Mouse (Mus musculus) kidney, postnatal 14 days (tissue): ENCODE measurements at regions not wholly inside any gene's neighbourhood (a gene's known extent, or its start where the extent isn't known, plus 50 kb on each side); places are given as distances from the start of the nearest gene placed in this dataset.

Source experiments
- DNase-seq: peaks from one replicate; pipeline ENCODE4 v3.0.0; 2022; ENCODE audit warnings: mixed read lengths

DNA sequence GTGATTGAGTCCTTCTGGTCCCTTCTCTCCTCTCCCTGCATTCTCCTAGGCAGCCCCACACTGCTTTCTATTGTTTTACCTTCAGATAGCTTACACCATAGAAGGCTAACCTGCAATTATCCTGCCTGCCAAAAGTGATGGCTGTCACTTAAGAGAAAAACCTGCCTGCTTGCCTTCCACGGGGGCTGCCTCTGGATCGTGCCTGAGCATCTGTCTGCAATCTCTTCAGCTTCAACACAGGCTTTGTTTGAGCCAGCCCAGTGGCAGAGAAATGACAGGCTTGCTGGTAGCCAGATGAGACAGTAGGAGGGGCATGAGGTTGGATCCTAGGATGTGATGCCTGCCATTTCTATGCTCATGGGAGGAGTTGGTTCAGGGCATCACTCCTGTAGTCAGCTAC lies 345.2 kb upstream of the Tshz3 start:
- DNase-seq, result no peak

- DNase-seq, result no peak
Observed at GRCm38 (mm10) chr7:36350616-36351015, 347.3 kb upstream of the Tshz3 start.

GRCm38 (mm10) chr7:36348195-36348594 lies 349.7 kb upstream of the Tshz3 start:
- no peak for DNase-seq

GRCm38 (mm10) chr7:36334857-36335256 lies 363.1 kb upstream of the Tshz3 start:
- no peak for DNase-seq

DNA sequence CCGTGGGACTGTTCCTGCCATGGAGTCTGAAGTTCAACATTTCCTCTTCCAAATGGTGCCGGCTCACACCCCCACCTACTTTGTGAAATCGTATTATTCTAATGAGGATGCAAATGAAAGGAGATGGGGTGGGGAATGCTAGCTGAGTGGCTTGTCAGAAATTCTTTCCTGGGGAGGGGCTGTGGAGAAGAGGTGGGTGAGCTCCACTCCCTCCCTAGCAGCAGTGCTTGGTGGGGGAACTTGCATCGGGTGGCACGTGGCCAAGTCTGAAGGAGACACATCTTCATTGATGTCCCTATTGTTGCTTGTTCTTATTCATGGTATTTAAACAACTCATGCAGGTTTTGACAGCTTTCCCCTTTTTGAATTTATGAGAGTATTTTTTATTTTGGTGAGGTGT lies 363.8 kb upstream of the Tshz3 start:
- no peak for DNase-seq

DNA sequence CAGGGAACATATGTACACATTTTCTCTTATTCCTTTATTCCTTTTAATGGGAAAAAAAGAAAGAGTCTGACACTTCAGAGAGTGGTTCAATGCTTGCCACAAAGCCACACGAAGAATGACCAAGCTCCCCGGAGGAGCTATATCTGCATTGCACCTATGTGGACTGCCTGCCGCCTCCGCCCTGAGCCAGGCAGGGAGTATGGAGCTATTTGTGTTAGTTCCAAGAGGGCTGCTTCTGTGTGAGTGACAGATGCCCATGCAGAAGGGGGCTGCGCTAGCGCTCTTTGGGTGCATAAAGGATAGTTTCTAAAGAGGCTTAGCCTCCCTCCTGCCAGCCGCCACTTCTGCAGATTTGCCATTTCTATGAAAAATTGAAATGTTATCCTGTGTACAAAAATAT lies 365.3 kb upstream of the Tshz3 start:
- DNase-seq, result no peak

- DNase-seq, result no peak
Observed at GRCm38 (mm10) chr7:36328141-36328540, 369.8 kb upstream of the Tshz3 start.

- no peak for DNase-seq
Observed at GRCm38 (mm10) chr7:36324035-36324434, 373.9 kb upstream of the Tshz3 start.

DNA sequence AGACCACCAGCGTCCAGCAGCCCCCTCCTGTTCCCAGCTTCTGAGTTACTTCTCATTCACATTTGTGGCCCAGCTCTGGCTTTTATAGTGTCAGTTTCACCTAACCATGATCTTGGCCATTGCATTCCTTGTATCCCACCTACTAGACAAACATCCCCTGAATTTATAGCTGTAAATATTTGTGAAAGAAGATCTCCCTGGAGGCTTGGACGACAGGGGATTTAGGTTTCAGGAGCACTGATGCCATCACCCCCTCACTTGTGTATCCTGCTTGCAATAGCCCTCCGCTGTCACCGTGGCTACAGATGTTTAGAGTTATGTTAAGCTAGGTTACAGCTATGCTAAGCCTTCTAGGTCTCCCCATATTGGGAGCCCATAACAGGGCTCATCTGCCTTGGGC lies 375.7 kb upstream of the Tshz3 start:
- DNase-seq, result no peak

GRCm38 (mm10) chr7:36317466-36318212 lies 380.3 kb upstream of the Tshz3 start:
- DNase-seq, result no peak

- DNase-seq, result no peak
Observed at GRCm38 (mm10) chr7:36313751-36314150, 384.2 kb upstream of the Tshz3 start.

DNA sequence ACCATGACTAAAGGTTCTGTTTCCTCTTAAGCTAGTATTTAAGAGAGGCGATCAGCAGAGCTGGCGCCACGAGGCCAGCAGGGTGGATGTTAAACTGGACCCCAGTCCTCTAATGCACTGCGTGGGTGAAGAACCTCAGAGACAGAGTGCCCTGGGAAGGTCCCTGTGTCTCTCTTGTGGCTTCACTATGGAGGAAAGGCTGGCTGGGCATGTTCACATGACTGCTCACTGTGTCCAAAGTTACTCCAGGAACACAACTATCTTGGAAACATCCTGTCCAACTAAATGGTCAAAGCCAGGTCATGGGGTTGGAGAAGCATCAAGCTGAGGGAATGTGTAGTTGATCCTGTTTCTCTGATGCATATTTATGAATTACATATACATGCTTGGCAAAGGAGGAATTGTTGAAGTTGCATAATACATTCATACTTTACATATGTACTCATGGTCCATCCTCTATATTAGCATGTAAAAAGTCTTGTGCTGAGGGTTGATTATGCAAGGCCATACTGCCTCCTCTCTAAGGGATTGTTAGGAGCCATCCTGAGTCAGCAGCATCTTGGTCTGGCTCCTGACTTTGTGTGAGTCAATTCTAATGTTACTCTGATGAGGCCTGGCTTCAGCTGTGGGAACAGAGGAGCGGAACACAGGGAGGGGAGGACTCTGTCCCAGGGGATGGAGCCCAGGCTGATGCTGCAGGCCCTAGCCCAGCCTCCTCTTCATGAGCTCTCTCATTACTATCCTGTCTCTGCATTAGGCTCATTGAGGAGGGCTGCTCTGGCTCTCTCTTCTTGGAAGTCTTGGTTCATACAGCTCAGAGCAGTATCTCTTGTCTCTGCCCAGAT lies 387.9 kb upstream of the Tshz3 start:
- DNase-seq, result no peak

DNA sequence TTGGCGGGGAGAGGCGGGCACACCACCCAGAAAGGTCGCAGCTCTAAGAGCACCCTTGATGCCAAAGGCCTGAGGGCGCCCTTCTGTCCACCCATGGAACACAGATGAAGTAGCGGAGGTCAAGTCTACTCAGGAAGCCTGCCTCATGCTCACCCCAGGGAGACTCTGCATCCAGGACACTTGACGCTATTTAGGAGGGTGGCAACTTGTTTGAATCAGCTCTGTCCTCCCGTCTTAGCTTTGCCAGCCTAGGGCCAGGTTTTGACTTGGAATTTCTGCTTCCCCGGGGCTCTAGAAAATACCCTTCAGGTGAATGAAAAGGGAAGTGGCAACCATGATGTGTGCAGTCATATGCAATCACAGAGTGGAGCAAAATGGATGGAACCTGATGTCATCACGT lies 389.2 kb upstream of the Tshz3 start:
- no peak for DNase-seq

DNA sequence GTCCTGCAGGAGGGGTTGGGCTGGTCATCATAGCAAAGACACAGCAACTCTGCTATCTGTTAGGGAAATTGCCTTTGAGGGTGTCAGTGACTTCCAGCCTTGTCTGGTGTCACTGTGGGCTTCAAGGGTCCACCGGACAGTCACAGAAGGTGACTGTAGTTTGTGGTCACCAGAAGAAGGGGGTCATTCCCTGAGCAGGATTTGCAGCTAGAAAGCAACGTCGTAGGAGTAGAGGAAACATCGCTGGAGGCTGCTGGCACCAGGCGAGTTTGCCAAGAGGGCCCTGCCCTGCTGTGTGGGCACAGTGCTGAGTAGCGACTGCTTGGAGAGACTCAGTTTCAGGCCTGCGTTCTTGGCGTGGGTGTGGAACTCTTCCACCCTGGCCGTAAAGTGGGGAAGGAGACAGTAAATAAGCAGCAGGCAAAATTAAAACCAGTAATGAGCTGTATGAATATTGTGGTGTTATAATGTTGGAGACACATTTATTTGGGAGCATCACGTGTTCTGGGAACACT lies 389.8 kb upstream of the Tshz3 start:
- DNase-seq, result no peak

GRCm38 (mm10) chr7:36277275-36277674 lies 420.6 kb upstream of the Tshz3 start:
- no peak for DNase-seq

DNA sequence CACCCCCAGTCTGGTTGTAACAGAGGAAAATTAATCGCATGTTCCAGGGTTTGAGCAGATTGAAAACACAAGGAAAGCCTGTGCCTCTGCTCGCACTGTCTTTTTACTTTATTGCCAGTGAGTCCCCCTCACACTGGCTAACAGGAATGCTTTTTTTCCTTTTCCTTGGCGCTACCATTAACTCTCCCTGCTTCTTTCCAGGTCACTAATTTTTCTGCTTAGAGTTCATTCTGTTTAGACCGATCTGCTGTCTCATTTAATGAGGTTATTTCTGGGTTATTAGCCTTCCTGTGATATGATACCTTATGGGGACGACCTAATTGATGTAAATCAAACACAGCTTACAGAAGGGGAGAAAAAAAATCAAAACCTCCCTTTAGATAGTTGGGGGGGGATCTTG lies 429.0 kb upstream of the Tshz3 start:
- no peak for DNase-seq

DNA sequence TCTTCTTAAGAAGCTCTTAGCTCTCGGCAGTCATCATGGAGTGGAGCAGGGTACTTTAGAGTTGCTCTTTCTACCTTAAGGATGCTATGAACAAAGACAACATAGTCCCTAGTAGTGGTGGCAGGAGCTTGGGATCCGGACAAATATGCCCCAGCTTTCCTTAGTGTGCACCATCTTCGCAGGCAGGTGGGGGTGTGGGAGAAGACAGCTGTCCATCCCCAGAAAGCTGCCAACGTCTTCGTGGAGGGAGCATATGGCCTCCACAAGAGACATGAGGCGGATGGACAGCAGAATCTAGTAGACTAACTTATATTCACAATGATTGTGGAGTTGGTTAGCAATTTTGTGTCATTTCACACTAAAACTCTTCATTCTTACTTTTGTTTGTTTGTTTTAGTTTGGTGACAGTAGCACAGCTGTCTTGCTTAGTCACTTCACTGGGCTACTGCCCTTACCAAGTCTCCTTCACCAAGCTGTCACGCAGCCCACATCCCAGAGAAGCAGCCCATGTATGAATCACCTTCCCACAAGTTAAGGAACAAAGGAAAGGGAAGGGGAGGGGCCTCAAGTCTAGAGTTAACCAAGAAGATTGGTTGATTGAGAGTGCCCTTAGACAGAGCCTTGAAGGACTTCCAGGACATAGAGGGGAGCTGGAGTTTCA lies 432.6 kb upstream of the Tshz3 start:
- no peak for DNase-seq

- no peak for DNase-seq
Observed at GRCm38 (mm10) chr7:36262124-36262710, 435.7 kb upstream of the Tshz3 start.

- no peak for DNase-seq
Observed at GRCm38 (mm10) chr7:36257102-36257501, 440.8 kb upstream of the Tshz3 start.

DNA sequence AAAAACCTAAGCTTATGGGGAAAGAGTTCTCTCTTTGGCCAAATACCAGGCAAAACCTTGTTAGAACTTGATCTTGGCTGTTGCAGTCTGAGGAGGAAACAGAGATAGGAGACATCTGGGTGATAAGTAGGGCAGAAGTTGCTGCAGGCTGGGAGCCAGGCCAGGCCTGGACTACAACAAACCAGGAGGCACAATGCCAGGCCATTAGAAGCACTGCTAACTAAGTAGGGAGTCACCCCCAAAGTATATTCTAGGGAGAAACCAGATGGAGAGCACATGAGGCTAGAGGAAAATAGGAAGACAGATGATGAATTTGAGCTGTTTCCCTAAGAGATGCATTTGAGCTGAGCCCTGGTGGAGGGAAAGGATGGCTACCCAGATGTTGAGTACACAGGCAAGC lies 444.6 kb upstream of the Zfp507 start:
- peak; percentile 5 for DNase-seq

DNA sequence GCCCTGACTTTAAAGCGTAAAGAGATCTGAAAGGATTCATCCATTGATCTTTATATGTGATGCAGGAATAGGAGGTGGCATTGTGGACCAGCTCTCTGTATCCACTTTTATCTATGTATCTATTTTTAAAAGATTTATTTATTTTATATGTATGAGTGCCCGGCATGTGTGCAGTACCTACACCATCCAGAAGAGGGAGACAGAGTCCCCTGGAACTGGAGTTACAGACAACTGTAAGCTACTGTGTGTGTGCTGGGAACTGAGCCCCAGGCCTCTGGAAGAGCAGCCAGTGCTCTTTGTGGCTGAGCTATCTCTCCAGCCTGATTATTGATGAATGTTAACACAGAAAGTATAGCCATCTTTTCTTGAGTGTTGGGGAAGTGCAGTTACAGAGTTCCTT lies 433.9 kb upstream of the Zfp507 start:
- DNase-seq, result no peak

- DNase-seq, result no peak
Observed at GRCm38 (mm10) chr7:36229031-36229430, 426.2 kb upstream of the Zfp507 start.

DNA sequence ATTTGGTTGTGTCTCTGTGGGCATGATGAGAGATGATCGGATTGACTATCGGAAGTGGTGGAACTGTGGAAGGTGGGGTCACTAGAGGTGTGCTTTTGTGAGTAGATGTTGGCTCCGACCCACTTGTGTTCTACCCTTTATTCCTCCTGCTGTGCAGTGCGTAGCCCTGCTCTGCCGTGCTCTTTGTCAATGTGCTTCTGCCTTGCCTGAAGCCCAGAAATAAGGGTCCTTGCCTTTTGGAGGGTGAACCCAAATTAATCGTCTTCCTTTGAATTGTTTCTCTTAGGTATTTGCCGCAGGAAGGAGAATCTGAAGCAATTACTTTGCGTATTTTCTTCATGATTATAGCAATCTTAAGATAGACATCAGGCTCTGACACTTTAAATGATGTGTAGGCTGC lies 421.6 kb upstream of the Zfp507 start:
- no peak for DNase-seq
